Mouse (Mus musculus): Measurements from ENCODE around the gene Nat8f7.
"Not testable (repeated sequence)": the region's sequence is repeated elsewhere in the genome, so short reads cannot be mapped to it uniquely, and the experiment has no call there.

Gene Nat8f7

GRCm38 (mm10) chr6:85713105-85713504 is at the start of gene Nat8f7:
Gene Nat8f7, minus strand, starts transcription at chr6:85713205.
- DNase-seq (ENCODE audit: low spot score), result not testable (repeated sequence)

- DNase-seq (ENCODE audit: low spot score), result not testable (repeated sequence)
Observed at GRCm38 (mm10) chr6:85762678-85763077, 49.7 kb upstream of the Nat8f7 start.

- not testable (repeated sequence) for DNase-seq (ENCODE audit: low spot score)
Observed at GRCm38 (mm10) chr6:85755705-85756249, 42.8 kb upstream of the Nat8f7 start.

GRCm38 (mm10) chr6:85709607-85710006 is 3.4 kb downstream of the Nat8f7 start:
- not testable (repeated sequence) for DNase-seq (ENCODE audit: low spot score)

- DNase-seq (ENCODE audit: low spot score), result not testable (repeated sequence)
Observed at GRCm38 (mm10) chr6:85709206-85709605, 3.8 kb downstream of the Nat8f7 start.

- not testable (repeated sequence) for DNase-seq (ENCODE audit: low spot score)
Observed at GRCm38 (mm10) chr6:85701943-85702342, 11.1 kb downstream of the Nat8f7 start.

All from MN1 (cell line).